Mouse (Mus musculus): ENCODE measurements around the gene Olfr589. TPM values are rescaled to one million over a fixed set of nuclear protein-coding genes. Genes with fewer than 3 reads are reported as not detected.

Gene Olfr589
- not detected for polyA plus RNA-seq (2017; shearing (Covaris generic))

DNA sequence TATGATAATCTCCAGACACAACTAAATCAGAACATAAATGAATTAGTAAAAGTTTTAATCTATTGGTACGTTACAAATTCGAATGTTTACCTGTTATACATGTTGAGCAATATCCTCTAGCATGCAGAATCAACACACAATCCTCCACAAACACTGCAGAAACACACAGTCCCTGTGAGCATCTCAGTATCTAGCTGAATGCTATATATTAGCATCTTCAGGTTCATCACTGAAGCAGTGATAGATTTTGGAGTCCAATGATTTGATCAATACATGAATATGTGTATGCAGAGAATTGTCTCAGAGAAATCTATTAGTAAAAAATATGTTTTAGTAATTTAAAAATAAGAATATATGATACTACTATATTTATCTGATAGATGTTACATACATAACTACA, at the start of gene Olfr589:
Olfr589 (minus strand) TSS at position 101 of the 400 bp plus-strand sequence.

DNA sequence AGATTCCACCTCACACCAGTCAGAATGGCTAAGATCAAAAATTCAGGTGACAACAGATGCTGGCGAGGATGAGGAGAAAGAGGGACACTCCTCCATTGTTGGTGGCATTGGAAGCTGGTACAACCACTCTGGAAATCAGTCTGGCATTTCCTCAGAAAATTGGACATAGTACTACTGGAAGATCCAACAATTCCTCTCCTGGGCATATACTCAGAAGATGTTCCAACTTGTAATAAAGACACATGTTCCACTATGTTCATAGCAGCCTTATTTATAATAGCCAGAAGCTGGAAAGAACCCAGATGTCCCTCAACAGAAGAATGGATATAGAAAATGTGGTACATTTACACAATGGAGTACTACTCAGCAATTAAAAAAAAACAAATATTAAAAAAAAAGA, 28.3 kb upstream of the Olfr589 start, which contains the start of gene Olfr592:
Olfr592 (plus strand) TSS at position 301 of the 400 bp plus-strand sequence.

GRCm38 (mm10) chr7:103178240-103178639, 22.1 kb upstream of the Olfr589 start, which contains the start of gene Olfr591:
Gene Olfr591 (minus strand): TSS chr7:103178340.

GRCm38 (mm10) chr7:103140579-103140978, 15.6 kb downstream of the Olfr589 start, which contains the start of gene Olfr588-ps1:
Gene Olfr588-ps1 (plus strand): TSS chr7:103140879.

GRCm38 (mm10) chr7:103125538-103125937, 30.6 kb downstream of the Olfr589 start, which contains the start of gene Olfr586:
Gene Olfr586 (minus strand): TSS chr7:103125638.

Other genes with a start within 250 kb of the Olfr589 start
- gene Olfr571, start 238.8 kb downstream of the Olfr589 start, polyA plus RNA-seq (2017; shearing (Covaris generic)): not detected
- not detected for gene Olfr572, start 231.9 kb downstream of the Olfr589 start, polyA plus RNA-seq (2017; shearing (Covaris generic))
- gene Olfr573-ps1, start 213.8 kb downstream of the Olfr589 start, polyA plus RNA-seq (2017; shearing (Covaris generic)): not detected
- not detected for gene Olfr574, start 207.9 kb downstream of the Olfr589 start, polyA plus RNA-seq (2017; shearing (Covaris generic))
- gene Olfr575, start 197.6 kb downstream of the Olfr589 start, polyA plus RNA-seq (2017; shearing (Covaris generic)): not detected
- not detected for gene Olfr576, start 193.7 kb downstream of the Olfr589 start, polyA plus RNA-seq (2017; shearing (Covaris generic))
- not detected for gene Olfr577, start 180.4 kb downstream of the Olfr589 start, polyA plus RNA-seq (2017; shearing (Covaris generic))
- not detected for gene Olfr578, start 167.0 kb downstream of the Olfr589 start, polyA plus RNA-seq (2017; shearing (Covaris generic))
- not detected for gene Olfr582, start 118.3 kb downstream of the Olfr589 start, polyA plus RNA-seq (2017; shearing (Covaris generic))
- not detected for gene Olfr583, start 105.1 kb downstream of the Olfr589 start, polyA plus RNA-seq (2017; shearing (Covaris generic))
- gene Olfr584, start 74.5 kb downstream of the Olfr589 start, polyA plus RNA-seq (2017; shearing (Covaris generic)): not detected
- not detected for gene Olfr585, start 58.6 kb downstream of the Olfr589 start, polyA plus RNA-seq (2017; shearing (Covaris generic))
- gene Olfr586, start 30.7 kb downstream of the Olfr589 start, polyA plus RNA-seq (2017; shearing (Covaris generic)): not detected
- not detected for gene Olfr588-ps1, start 15.5 kb downstream of the Olfr589 start, polyA plus RNA-seq (2017; shearing (Covaris generic))
- gene Olfr591, start 22.0 kb upstream of the Olfr589 start, polyA plus RNA-seq (2017; shearing (Covaris generic)): 0.11 TPM
- gene Olfr592, start 28.4 kb upstream of the Olfr589 start, polyA plus RNA-seq (2017; shearing (Covaris generic)): 0.06 TPM
- gene Olfr593, start 55.5 kb upstream of the Olfr589 start, polyA plus RNA-seq (2017; shearing (Covaris generic)): not detected
- gene Olfr594, start 60.6 kb upstream of the Olfr589 start, polyA plus RNA-seq (2017; shearing (Covaris generic)): 0.12 TPM
- gene Usp17ld, start 96.1 kb upstream of the Olfr589 start, polyA plus RNA-seq (2017; shearing (Covaris generic)): not detected
- 0.27 TPM for gene Olfr596, start 149.3 kb upstream of the Olfr589 start, polyA plus RNA-seq (2017; shearing (Covaris generic))
- not detected for gene Olfr597, start 160.0 kb upstream of the Olfr589 start, polyA plus RNA-seq (2017; shearing (Covaris generic))
- gene Olfr598, start 167.2 kb upstream of the Olfr589 start, polyA plus RNA-seq (2017; shearing (Covaris generic)): not detected
- gene Olfr599, start 179.6 kb upstream of the Olfr589 start, polyA plus RNA-seq (2017; shearing (Covaris generic)): not detected
- not detected for gene Olfr600, start 193.3 kb upstream of the Olfr589 start, polyA plus RNA-seq (2017; shearing (Covaris generic))
- not detected for gene Olfr601, start 206.3 kb upstream of the Olfr589 start, polyA plus RNA-seq (2017; shearing (Covaris generic))
- not detected for gene Olfr603, start 229.8 kb upstream of the Olfr589 start, polyA plus RNA-seq (2017; shearing (Covaris generic))